8 mouse cellular contexts compared by ENCODE assay signal in genomic region chr7:65393704-65394452, GRCm38 (mm10).
DNase-seq lines count a peak whose midpoint lies in the region; ATAC-seq and TF ChIP-seq lines count a peak whose summit lies in the region.

No protein-coding gene starts in this region.

- peaks cover 26% of the 10 kb centered on the region for H3K4me1 ChIP-seq in kidney, embryonic 15.5 days
- no peaks in the 10 kb centered on the region for H3K4me1 ChIP-seq in kidney, adult 2 months (ENCODE audit: control insufficient read depth, insufficient read depth, low read length)
- H3K4me1 ChIP-seq in hindbrain, embryonic 13.5 days (replicated peaks) = peaks cover 21% of the 10 kb centered on the region
- H3K4me1 ChIP-seq in midbrain, embryonic 15.5 days = peaks cover 15% of the 10 kb centered on the region

- peak overlapping the region; percentile 55 for H3K4me2 ChIP-seq in kidney, embryonic 15.5 days
- peak overlapping the region; percentile 36 for H3K4me2 ChIP-seq in hindbrain, embryonic 13.5 days
- peak overlapping the region; percentile 36 for H3K4me2 ChIP-seq in midbrain, embryonic 15.5 days

- no peak for TF ChIP-seq POLR2A in kidney, adult 2 months (IDR thresholded peaks at IDR 0.05; ENCODE audit: low read depth, low read length)

- intact Hi-C loops in left cerebral cortex, postnatal 36 days (cut with DNase I) = no loop called here

- peak; percentile 73 for ATAC-seq in kidney, embryonic 15.5 days (replicated peaks; ENCODE audit: low FRiP score)
- no peak for ATAC-seq in hindbrain, embryonic 13.5 days (ENCODE audit: low FRiP score)
- ATAC-seq in midbrain, embryonic 15.5 days (replicated peaks) = peak; percentile 52

- no peak for TF ChIP-seq CTCF in kidney, adult 2 months (conservative IDR thresholded peaks at IDR 0.05; ENCODE audit: insufficient read depth, insufficient read length, low read depth, low read length)

- DNase-seq in kidney, adult 2 months = no peak
- peak; percentile 58 for DNase-seq in embryo, embryonic 10.5 days (ENCODE audit: low spot score)
- no peak for DNase-seq in left cerebral cortex, postnatal 36 days (ENCODE audit: low spot score in 2 of 2)
- DNase-seq in thymus, postnatal 25 days = no peak
- DNase-seq in layer of hippocampus, postnatal 14 days (ENCODE audit: low spot score in 2 of 2) = no peak

- H3K27ac ChIP-seq in kidney, embryonic 15.5 days = no peak overlapping the region
- H3K27ac ChIP-seq in kidney, adult 2 months (ENCODE audit: insufficient read depth, low read depth, low read length) = no peak overlapping the region
- H3K27ac ChIP-seq in hindbrain, embryonic 13.5 days = no peak overlapping the region
- H3K27ac ChIP-seq in midbrain, embryonic 15.5 days = no peak overlapping the region

- H3K9me3 ChIP-seq in kidney, embryonic 15.5 days (replicated peaks) = no peaks in the 10 kb centered on the region
- no peaks in the 10 kb centered on the region for H3K9me3 ChIP-seq in hindbrain, embryonic 13.5 days
- no peaks in the 10 kb centered on the region for H3K9me3 ChIP-seq in midbrain, embryonic 15.5 days

- H3K36me3 ChIP-seq in kidney, embryonic 15.5 days = no peaks in the 10 kb centered on the region
- no peaks in the 10 kb centered on the region for H3K36me3 ChIP-seq in kidney, adult 2 months (ENCODE audit: control insufficient read depth, insufficient read depth, low read length)
- no peaks in the 10 kb centered on the region for H3K36me3 ChIP-seq in hindbrain, embryonic 13.5 days
- no peaks in the 10 kb centered on the region for H3K36me3 ChIP-seq in midbrain, embryonic 15.5 days (replicated peaks)

- 5% methylated on average over 17 of the region's 17 CpGs for WGBS in kidney, embryonic 15.5 days
- WGBS in kidney, adult 2 months = 22% methylated on average over 17 of the region's 17 CpGs
- 9% methylated on average over 17 of the region's 17 CpGs for WGBS in hindbrain, embryonic 13.5 days
- WGBS in midbrain, embryonic 15.5 days = 9% methylated on average over 17 of the region's 17 CpGs

- H3K4me3 ChIP-seq in kidney, embryonic 15.5 days (replicated peaks) = 0 out of 2 replicates have a peak overlapping the region, but pooled peaks have one; percentile 14
- H3K4me3 ChIP-seq in kidney, adult 2 months (ENCODE audit: insufficient read depth, low read depth, low read length) = no peak overlapping the region
- H3K4me3 ChIP-seq in hindbrain, embryonic 13.5 days = 0 out of 2 replicates have a peak overlapping the region, but pooled peaks have one; percentile 0
- no peak overlapping the region for H3K4me3 ChIP-seq in midbrain, embryonic 15.5 days

- no peak overlapping the region for H3K9ac ChIP-seq in kidney, embryonic 15.5 days
- H3K9ac ChIP-seq in hindbrain, embryonic 13.5 days = peak overlapping the region; percentile 43; the same call in 1 of the 2 replicates
- H3K9ac ChIP-seq in midbrain, embryonic 15.5 days = no peak overlapping the region

- no peaks in the 10 kb centered on the region for H3K27me3 ChIP-seq in kidney, embryonic 15.5 days
- no peaks in the 10 kb centered on the region for H3K27me3 ChIP-seq in kidney, adult 2 months (replicated peaks; ENCODE audit: control insufficient read depth, insufficient read depth, low read length)
- H3K27me3 ChIP-seq in hindbrain, embryonic 13.5 days = no peaks in the 10 kb centered on the region
- H3K27me3 ChIP-seq in midbrain, embryonic 15.5 days (replicated peaks) = no peaks in the 10 kb centered on the region

Comparison
In these comparisons a context has a peak if more than half of its experiments do, and no peak if none do; other contexts are left out.
1. H3K4me3 ChIP-seq: peak in kidney, embryonic 15.5 days (single experiment) and hindbrain, embryonic 13.5 days (single experiment); none in kidney, adult 2 months (single experiment) and midbrain, embryonic 15.5 days (single experiment).
2. Peak in every context shown above with its lines, with median percentiles within 50 percentile points of each other: H3K4me2 ChIP-seq.